Mouse (Mus musculus) megakaryocyte-erythroid progenitor cell, adult 5-6 weeks (primary cell): ENCODE measurements around the gene Kirrel3. TPM values are rescaled to one million over a fixed set of nuclear protein-coding genes. Genes with fewer than 3 reads are reported as not detected.
A peak's percentile ranks its signal among the peaks of the same experiment; 100 is the strongest.

ENCODE experiments used
- ATAC-seq: replicated peaks from 2 replicates; pipeline ENCODE4 v1.8.0; 2016; ENCODE audit warnings: mild to moderate bottlenecking, inconsistent platforms; ENCODE audit not compliant: severe bottlenecking, poor library complexity, low FRiP score, low TSS enrichment
- total RNA-seq, 2 experiments: library from RNA; stranded (forward) in 1 of 2; stranded (reverse) in 1 of 2; fragments of 200-1000, 215-1000 nt in 1 of 2; fragments of >200 nt in 1 of 2; fragmentation: Nextera tagmentation in 1 of 2; gene quantifications; 2 replicates each; pipeline ENCODE4 v1.2.3; 2014 to 2017

The Kirrel3 gene
- total RNA-seq, 2 experiments from 2014 or later, result not detected

GRCm38 (mm10) chr9:35026311-35026710 is 540.6 kb downstream of the Kirrel3 start:
- no peak for ATAC-seq

GRCm38 (mm10) chr9:35026897-35027311 is 541.2 kb downstream of the Kirrel3 start:
- no peak for ATAC-seq

- no peak for ATAC-seq
Measured at GRCm38 (mm10) chr9:35027382-35027997, 541.8 kb downstream of the Kirrel3 start.

- no peak for ATAC-seq
Measured at GRCm38 (mm10) chr9:35030823-35031222, 545.1 kb downstream of the Kirrel3 start.

- no peak for ATAC-seq
Measured at GRCm38 (mm10) chr9:35032457-35032856, 546.8 kb downstream of the Kirrel3 start.

- ATAC-seq, result no peak
Measured at GRCm38 (mm10) chr9:35035074-35035473, 549.4 kb downstream of the Kirrel3 start.

- peak; percentile 79 for ATAC-seq
Measured at GRCm38 (mm10) chr9:35038922-35039586, 553.4 kb downstream of the Kirrel3 start.

- ATAC-seq, result peak; percentile 52
Measured at GRCm38 (mm10) chr9:35039846-35040245, 554.2 kb downstream of the Kirrel3 start.

GRCm38 (mm10) chr9:35041493-35041892 is 555.8 kb downstream of the Kirrel3 start:
- no peak for ATAC-seq

- no peak for ATAC-seq
Measured at GRCm38 (mm10) chr9:35043619-35044018, 557.9 kb downstream of the Kirrel3 start.

- ATAC-seq, result no peak
Measured at GRCm38 (mm10) chr9:35044458-35044857, 558.8 kb downstream of the Kirrel3 start.

GRCm38 (mm10) chr9:35045031-35045531 is 559.4 kb downstream of the Kirrel3 start:
- peak; percentile 78 for ATAC-seq

- peak; percentile 43 for ATAC-seq
Measured at GRCm38 (mm10) chr9:35045756-35046155, 560.1 kb downstream of the Kirrel3 start.

GRCm38 (mm10) chr9:35048449-35048848 is 562.8 kb downstream of the Kirrel3 start:
- no peak for ATAC-seq

- no peak for ATAC-seq
Measured at GRCm38 (mm10) chr9:35049891-35050527, 564.3 kb downstream of the Kirrel3 start.

GRCm38 (mm10) chr9:35050701-35051454 is 565.2 kb downstream of the Kirrel3 start:
- no peak for ATAC-seq

GRCm38 (mm10) chr9:35051666-35052065 is 566.0 kb downstream of the Kirrel3 start:
- ATAC-seq, result no peak

- no peak for ATAC-seq
Measured at GRCm38 (mm10) chr9:35052671-35053070, 567.0 kb downstream of the Kirrel3 start.

GRCm38 (mm10) chr9:35053081-35053480 is 567.4 kb downstream of the Kirrel3 start:
- no peak for ATAC-seq

GRCm38 (mm10) chr9:35053669-35054068 is 568.0 kb downstream of the Kirrel3 start:
- ATAC-seq, result no peak
